Mouse (Mus musculus) cerebellum, adult 8-10 months (tissue): ENCODE measurements around the gene Spag17.

Source experiments
- DNase-seq: peaks from one replicate; pipeline ENCODE4 v3.0.0; 2022

Gene Spag17

DNA sequence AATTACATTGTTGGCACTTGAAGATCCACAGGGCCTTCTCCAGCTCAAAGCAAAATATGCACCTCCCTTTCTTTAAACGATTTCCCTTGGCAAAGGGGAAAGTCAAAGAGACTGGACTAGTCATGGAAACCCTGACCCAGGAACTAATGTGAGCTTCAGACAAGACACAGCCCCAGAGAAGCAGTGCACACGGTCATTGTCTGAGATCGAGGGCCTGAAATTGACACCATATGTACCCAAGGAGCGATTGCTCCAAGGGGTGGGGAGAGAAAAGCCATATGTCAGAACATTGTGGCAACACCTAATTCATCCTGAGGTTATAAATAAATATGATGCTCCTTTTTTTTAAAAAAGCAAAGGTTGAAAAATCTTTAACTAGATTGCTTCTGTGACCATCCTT lies 80.7 kb downstream of the Spag17 start:
- DNase-seq, result no peak

DNA sequence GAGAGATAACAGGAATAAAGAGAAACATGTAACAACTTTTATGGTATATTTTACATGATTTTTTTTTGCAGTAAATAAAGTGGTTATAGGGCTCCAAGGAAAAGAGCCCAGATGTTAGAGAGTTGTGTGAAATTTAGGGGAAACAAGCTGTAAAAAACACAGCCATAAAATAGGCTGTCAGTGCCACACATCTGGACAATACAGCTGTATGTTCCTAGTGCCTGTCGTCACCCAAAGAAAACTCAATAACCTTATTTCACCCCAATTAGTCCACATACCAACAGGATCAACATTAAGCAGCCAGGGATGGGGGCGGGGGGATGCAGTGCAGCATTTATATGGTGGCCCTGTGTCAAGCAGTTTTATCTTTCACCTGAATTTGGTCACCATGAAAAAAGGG lies 81.1 kb downstream of the Spag17 start:
- DNase-seq, result no peak

DNA sequence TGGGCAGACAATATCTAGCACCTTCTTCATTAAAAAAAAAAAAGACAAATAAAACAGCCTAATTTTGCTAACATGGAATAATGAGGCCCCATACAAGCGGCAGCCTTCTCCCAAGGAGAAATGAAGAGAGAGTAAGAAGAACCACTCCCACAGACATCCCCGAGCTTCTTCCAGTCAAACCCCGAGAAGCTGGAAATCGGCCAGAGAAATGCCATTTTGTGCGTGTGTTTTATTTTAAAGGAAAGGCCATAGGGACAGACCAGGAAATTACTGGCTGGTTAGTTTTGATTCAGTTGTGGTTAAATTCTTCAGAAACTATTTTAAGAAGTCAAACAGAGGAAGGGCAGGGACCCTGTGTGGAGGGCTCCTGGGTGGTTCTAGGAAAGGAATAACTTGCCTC lies 85.6 kb downstream of the Spag17 start:
- no peak for DNase-seq

DNA sequence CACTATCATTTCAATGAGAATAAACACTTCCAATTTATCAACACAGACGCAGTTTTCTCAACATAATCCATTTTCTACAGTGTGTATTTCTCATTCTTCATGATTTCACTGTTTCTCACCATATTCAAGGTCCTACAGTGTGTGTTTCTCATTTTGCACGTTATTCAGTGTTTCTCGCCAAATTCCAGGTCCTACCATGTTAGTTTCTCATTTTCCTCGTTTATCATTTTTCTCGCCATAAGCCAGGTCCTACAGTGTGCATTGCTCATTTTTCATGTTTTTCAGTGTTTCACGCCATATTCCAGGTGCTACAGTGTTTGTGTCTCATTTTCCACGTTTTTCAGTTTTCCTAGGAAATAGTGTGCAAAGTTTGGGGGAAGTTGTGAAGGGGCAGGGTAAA lies 95.8 kb downstream of the Spag17 start:
- DNase-seq, result no peak

DNA sequence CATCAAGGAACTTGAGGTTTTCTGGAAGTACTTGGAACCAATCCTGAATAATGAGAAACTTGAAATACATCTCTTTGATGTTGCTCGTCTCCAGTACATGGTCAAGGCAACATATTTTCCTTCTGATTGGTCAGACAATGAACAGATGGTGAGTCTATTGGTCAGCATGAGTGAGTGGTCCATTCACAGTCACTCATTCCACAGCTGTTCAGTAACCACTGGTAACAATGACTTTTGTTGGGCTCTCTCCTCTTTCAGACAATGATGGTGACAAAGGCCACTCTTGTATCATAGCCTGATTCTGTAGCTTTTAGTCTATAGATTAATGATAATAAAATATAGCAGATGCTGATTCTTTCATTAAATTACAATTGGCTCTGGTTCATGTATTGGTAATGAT lies 119.5 kb downstream of the Spag17 start:
- no peak for DNase-seq

DNA sequence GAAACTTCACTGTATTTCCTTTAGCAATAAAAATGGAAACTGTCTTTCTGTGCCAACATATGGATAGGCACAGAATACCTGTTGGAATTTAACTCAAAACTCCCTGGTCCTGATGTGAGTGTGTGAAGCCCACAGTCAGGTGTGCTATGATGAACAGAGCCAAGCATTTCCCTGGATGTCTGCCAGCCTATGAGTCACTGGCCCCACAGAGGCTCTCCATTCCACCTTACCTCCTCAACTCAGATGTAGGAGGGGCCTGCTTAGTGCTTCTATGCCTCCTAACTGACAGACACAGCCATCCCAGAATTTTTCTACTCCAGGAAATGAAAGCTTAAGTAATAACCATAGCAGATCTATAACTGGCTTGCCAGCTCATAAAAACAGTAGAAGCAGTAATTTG lies 124.6 kb downstream of the Spag17 start:
- no peak for DNase-seq

DNA sequence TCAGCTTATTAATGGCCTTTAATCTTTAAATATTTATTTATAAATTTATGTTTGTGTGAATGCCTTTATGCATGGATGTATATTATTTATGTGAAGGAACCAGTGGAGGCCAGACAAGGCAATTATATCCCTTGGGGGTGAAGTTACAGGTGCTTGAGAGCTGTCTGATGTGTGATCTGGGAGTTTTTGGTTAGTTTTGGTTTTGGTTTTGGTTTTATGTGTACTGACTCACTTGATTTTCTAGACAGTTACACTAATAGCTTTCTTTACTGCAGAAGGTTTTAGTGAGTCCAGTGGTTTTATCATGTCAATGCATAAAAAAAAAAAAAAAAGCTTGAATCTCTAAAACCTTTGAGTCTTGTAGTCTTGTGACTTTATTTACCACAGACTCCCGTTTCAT lies 128.9 kb downstream of the Spag17 start:
- DNase-seq, result no peak

DNA sequence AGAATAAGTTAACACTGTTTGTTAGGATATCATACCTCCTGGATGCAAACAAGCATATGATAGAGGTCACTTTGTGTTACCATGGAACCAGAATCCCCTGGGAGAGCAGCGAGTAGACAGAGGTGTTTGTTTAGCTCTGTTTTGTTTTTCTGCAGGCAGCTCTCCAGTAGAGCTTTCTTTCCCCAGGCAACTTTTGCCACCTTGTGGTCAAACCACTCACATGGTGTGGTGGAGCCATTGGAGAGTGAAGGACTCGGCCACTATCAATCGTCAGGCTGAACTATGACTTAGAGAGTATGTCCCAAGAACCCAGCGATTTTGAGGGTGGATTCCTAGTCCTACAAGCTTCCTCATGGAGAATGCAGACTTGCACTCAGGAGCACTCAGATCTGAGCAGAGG lies 146.1 kb downstream of the Spag17 start:
- no peak for DNase-seq

DNA sequence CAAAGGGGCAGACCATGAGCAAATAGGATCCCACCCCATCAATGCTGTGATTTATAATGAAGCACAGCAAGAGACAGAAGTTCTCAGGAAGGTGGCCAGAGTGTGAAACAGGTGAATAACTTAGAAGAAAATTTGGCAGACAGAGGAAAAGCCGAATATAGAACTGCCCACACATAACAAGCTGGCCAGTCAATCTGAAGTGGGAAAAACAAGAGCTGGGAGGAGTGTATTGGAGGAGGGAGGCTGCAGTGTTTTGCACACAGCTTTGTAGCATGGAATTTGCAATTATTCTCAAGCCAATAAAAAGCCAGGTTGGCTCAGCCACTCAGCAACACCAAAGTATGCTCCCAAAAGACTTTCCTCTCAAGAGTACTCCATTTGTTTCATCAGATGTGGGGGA lies 147.8 kb downstream of the Spag17 start:
- DNase-seq, result no peak

DNA sequence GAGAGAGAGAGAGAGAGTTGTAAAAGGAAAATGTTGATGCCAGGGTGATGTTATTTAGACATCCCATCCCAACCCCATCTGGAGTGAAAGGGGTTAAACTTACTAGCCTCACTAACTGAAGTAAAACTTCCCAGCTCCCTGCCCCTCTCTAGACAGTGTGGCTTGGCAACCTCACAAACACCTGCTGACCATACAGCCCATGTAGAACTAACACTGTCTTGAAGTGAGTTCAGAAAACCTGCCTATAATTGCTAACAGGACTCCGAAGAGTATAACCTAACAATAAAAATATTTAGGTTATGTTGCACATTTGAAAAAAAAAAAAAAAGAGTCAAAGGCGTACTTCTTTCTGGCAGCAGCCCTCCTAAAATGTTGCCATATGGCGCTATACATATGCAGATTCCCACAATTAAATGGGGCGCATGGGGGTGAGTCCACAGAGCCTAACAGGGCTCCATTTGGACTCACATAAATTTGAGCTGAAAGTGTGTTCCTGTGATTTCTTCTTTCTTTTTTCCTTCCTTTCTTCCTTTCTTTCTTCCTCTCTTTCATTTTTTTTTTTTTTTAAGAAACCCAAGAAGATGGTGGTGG lies 149.3 kb downstream of the Spag17 start:
- no peak for DNase-seq

DNA sequence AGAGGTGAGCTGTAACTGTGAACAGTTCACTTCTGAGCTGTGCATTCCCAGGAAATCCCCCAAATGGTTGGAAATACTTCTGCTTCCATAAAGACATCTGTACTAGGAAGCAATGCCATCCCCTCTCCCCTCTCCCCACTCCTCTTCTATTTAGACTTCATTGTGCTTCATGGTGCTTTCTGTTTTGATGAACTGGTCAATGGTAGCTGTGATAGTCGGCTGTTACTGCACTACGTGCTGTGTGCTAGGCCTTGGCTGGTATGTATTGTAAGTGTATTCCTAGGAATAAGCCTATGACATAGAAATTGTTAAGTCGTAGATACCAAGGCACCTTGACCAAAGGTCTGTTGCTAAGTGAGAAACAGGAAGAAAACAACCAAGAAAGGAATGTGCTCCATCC lies 149.9 kb downstream of the Spag17 start:
- no peak for DNase-seq

DNA sequence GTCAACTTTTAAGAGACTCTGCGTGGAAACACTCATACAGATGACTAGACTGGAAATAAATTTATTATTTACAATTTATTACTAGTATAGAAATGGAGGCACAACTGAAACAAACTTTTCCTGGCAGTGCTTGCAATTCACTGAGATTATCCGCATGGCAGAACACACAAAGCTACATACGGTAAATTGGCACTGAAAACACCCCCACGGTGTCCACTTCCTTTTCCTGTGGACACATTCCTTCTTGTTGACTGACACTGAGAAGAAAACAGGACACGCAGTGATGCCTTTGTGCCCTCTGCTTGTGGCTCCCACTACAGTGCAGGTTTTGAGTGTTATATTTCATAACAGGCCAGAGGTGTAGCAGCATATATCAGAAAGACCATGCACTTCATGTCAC lies 151.6 kb downstream of the Spag17 start:
- DNase-seq, result no peak

DNA sequence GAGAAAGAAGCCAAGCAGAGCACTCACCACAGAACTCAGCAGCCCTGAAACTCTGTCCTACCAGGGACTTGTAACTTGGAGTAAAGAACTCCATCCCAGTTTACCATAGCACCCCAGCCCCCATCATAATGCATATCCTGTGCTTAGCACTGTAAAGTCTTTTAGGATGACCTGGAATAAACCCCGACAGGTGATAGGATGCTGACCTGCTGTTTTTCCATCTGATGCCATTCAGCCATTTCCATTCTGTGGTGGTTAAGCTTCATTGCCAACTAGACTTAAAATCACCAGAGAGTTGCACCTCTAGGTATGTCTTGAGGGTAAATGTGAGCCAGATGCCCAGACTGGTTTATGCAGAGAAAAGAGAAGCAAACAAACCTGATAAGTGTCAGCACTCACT lies 189.2 kb downstream of the Spag17 start:
- DNase-seq, result peak; percentile 37

DNA sequence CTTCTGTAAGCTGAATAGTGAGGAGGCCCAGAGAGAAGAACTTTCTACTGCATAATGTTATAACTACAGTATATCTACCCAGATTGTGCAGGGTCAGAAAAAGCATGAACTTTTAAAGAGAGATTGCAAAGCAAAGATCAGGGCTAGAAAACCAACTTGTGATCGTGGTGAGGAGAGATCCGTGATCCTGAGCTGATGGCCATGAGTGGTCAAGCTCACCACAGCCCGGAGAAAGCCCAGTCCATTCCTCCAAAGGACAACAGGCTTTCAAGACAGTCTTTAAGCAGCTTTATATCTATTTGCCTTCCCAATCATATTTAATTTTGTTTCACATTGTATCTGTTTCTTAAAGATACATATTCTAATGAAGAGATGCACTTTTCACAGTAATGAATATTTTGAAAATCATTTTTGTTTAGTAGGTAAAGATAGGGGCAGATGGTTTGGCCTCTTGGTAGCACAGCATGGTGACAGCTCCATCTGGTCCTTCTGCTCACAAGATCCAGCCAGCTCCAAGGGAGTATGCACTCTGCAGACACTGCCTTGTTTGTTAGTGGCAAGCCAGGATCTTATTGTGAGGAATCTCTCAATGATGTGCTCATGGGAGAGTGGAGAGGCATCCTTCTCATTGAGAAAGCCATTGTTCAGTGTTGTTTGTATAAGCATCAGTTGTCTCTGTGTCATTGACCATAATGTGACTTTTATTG lies 217.3 kb downstream of the Spag17 start:
- DNase-seq, result peak; percentile 86

DNA sequence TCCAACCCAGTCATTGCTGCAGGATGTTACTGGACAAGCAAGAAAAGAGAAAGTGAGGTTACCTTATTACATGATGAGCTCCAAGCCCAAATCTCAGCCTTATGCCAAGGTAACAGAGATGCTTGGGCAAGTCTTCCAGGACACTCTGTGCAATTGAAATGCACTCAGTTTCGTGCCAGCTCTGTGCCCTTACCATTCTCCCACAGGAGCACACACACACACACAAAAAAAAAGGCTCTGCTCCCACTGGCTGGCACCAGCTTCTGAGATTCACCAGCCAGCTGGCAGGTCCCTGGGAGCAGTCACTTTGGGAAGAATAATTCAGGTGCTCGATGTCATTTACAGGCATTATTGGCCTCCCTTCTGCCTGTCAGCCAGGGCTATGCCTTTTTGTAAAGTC lies 221.5 kb downstream of the Spag17 start:
- peak; percentile 70 for DNase-seq

DNA sequence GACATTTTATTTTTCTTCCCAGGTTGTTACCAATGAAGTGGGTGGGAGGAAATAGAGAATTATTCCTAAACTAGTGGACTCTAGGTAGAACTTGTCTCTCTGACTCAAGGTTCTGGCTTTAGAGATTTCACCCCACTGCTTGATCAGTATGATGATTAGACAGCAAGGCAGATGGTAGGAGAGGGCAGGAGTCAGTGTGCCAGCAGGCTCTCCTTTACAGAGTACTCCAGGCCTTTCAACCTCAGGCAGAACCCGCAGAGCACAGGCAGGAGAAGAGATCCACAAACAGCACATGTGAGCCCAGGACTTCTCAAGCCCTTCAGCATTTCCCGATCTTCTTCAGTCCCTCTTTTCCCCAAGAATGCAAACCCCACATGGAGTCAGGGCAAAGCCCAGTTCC lies 233.5 kb downstream of the Spag17 start:
- peak; percentile 37 for DNase-seq

DNA sequence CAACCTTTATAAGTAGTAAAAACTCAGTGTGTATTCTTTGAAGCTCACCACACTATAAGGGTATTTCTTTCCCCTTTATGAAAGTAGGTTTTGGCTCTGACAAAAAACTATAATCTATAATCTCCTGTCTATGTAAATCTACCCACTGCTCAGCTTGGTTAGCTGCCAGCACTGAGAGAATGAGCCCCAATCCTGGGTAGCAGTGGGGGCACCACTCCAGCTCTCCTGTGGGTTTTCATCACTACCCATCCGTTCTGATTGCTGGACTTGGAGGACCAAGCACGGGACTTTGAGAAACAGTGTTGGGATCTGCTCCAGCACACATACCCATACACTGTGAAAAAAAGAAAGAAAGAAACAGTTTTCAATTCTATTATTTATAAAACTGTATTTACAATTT lies 236.8 kb downstream of the Spag17 start:
- peak; percentile 50 for DNase-seq

DNA sequence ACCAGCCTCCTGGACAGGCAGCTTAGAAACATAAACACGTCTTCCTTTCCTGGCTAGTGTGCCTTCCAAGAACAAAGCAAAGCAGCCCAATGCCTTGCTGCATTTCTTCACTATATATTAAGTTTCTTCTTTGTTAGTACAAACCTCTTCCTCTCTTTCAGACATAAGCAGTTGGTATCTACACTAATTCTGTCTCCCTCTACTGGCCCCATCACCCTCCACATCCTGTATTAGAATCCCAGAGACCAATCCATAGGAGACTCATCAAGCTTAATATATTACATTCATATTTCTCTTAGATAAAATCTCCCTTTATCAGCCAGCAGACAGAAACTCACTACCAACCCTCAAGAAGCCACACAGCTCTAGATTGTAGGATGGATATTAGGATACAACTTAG lies 237.2 kb downstream of the Spag17 start:
- DNase-seq, result no peak

DNA sequence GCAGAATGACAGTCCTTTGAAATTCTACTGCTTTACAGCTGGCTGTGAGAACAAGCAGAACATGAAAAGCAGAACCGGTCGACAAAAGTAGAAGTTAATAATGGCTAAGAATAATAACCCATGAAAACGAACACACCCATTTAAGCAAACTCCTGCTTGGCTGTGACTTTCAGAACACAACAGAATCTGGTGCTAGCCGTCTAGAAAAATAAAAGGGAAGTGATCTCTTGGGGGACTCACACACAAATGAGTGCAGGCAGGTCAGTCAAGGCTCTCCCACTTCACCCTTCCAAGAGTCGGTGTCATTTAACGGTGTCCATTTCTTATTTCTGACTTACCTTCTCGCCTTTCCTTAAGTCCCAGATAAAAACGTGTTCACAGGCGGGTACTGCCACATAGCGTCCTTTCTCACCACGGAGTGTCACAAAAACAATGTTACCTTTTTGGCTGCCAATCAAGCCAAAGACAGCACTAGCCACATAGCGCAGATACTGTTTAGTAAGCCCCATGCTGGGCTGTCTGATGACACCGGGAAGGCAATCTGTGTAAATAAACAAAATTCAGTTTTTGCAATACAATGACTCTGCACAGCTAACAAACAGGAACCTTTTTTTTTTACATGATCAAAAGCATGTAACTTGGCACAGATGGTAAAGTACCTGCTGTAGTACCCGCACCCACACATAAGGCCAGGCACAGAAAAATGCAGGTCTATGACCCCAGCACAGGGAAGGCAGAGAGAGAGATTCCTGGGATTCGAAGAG lies 275.7 kb downstream of the Spag17 start:
- no peak for DNase-seq

DNA sequence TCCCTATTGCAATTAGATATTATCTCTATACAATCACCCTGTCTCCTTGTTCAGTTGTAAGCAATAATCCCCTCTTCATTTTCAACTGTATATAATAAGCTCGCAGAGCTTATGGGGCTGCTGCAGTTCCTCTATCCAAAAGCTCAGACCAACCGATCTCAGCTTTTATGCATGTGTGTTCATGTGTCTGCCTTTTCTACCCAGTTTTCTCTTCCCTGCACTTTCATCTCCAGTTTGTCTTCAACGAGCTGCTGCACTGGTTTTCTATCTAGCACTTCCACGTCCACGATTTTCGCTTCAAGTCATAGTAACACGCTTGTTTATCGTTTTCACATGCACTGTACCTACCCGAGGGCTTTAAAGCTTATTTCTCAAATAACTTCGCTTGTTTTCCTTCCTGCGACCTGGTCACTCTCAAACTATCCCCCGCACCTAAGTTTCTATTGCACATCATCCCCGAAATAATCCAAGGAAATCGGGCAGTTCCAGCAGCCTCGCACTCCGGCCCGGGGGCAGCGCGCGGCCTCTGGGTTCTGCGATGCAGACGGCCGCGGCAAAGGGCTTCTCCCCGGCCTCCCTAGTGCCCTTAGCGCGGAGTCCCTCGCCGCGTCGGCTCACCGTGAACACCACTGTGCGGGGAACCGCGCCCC lies 276.6 kb downstream of the Spag17 start:
- DNase-seq, result no peak

DNA sequence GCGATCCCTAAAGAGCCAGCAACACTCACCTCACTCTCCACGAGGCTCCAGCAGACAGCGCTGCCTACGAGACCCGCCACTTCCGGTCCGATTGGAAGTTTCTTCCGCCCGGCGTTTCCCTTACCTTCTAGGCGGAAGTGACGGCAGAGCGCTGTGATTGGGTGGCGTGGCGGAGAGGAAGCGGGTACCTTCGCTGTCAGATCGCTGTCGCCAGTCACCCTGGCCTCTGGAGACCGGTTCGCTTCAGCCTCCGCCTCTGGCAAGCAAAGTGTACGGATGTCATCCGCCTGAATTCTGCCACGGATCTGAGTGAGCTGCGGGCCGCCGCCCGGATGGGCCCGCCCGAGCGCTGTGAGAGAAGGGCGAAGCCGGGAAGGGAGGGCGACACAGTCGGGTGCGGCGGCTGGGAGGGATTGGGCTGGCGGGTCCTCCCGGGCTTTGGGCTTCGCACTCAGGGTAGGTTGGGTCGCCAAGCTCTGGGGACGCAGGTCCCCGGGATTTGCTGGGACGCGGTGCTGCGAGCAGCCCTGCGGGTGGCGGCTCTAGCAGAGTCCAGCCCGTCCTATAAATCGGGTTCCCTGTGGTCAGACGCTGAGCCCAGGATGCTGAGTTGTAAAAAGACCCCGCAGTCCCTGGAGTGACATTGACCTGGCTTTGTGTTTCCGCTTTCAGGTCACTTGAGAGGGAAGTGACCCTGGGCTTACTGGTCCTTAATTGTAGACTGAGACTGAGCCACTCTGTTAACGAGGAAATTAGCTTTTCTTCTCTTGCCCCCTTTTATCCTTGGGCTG lies 277.3 kb downstream of the Spag17 start, which contains the start of the genes Gdap2 and Wdr3:
Gdap2 (plus strand) TSS at position 67 of the 791 bp plus-strand sequence.
Wdr3 (minus strand) TSS at position 93 of the 791 bp plus-strand sequence.
- DNase-seq, result peak; percentile 90

DNA sequence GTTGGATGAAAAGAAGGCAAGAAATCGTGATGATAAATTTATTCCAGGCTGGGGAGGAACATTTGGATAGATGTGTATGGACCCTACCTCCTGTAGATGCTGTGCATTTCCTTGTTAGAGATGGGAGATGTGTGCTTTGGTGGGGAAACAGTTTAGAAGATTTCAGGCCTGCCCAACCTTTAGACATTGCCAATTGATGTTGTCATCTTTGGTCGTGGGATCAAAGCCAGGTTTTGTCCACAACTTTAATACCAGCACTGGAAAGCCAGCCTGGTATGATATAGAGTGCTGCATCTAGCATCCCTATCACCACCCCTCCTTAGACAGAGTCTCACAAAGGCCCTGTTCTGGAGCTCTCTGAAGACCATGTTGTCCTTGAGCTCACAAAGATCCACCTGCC lies 278.4 kb downstream of the Spag17 start:
- DNase-seq, result no peak

DNA sequence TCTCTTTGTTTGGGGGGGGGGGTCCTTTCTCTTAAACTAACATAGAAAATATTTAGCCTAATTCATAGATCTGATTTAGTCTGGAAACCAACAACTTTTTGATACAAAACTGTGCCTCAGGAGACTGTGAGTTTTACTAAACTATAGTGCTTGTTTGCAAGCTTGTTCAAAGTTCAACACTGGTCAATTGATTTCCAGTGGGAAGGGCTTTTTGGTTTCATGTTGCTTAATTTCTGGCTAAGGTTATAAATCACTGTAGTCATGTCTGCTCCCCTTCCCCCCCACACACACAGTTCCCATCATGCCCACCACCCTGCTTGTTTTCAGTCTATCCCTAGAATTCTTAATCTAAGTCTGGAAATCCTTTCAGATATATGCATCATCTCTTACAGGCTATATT lies 279.8 kb downstream of the Spag17 start:
- DNase-seq, result no peak
